Mouse (Mus musculus): ENCODE data around the gene Dpagt1. TPM values are rescaled to one million over a fixed set of nuclear protein-coding genes. Genes with fewer than 3 reads are reported as not detected.
"Not testable (repeated sequence)": the region's sequence is repeated elsewhere in the genome, so short reads cannot be mapped to it uniquely, and the experiment has no call there.

Dpagt1 gene
- polyA plus RNA-seq, 1 experiment from 2014 or later, result 41.3 TPM

DNA sequence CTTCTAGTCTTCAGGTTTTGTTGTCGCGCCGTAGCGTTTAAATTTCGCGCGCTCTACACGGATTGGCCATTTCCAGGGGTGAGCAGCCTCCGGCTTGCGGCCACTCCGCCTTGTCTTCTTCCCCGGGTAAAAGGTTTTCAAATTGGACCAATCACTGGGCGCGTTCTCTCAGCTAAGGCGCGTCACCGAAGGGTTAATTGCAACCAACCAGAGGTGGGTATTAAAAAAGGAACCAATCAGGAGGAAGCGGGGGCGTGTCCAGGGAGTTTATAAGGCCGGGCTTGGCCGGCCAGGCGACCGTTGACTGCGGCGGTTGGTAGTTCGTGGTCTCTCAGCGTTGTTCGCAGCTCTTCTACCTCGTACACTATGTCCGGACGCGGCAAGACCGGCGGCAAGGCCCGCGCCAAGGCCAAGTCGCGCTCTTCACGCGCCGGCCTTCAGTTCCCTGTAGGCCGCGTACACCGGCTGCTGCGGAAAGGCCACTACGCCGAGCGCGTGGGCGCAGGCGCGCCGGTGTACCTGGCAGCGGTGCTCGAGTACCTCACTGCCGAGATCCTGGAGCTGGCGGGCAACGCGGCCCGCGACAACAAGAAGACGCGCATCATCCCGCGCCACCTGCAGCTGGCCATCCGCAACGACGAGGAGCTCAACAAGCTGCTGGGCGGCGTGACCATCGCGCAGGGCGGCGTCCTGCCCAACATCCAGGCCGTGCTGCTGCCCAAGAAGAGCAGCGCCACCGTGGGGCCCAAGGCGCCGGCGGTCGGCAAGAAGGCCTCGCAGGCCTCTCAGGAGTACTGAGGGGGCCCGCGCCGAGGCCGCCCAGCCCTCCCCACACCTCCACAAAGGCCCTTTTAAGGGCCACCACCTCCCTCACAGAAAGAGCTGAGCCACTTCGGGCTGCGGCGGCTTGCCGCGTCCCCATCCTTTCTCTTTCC lies 8.8 kb downstream of the Dpagt1 start, which contains the start of gene H2afx:
Gene H2afx (plus strand): TSS at position 299 of the 935 bp plus-strand sequence.
- H3K9me3 ChIP-seq (replicated peaks), result no peaks in the 10 kb centered on the region
- peaks cover 17% of the 10 kb centered on the region for H3K4me1 ChIP-seq
- H3K27ac ChIP-seq, result peak within 1 kb of the TSS; percentile 95
- under 1% methylated on average over 88 of the region's 91 CpGs for WGBS
- peak; percentile 97 for ATAC-seq (ENCODE audit: low FRiP score)
- peak within 1 kb of the TSS; percentile 97 for H3K9ac ChIP-seq
- H3K4me2 ChIP-seq (replicated peaks), result peak within 1 kb of the TSS; percentile 80
- H3K4me3 ChIP-seq, result peak within 1 kb of the TSS; percentile 71
- no peaks in the 10 kb centered on the region for H3K27me3 ChIP-seq
- peaks cover 54% of the 10 kb centered on the region for H3K36me3 ChIP-seq

GRCm38 (mm10) chr9:44335331-44336092 lies 9.7 kb downstream of the Dpagt1 start:
- Histone ChIP-seq H3K27ac (peak overlapping the region; percentile 95), H3K4me1 (peaks cover 17% of the 10 kb centered on the region), H3K4me3 (peak overlapping the region; percentile 71), H3K9me3 (replicated peaks) (no peaks in the 10 kb centered on the region), H3K36me3 (peaks cover 53% of the 10 kb centered on the region), H3K9ac (peak overlapping the region; percentile 97), H3K27me3 (no peaks in the 10 kb centered on the region), H3K4me2 (replicated peaks) (peak overlapping the region; percentile 80)
- ATAC-seq (ENCODE audit: low FRiP score), result no peak; the same call in 1 of the 2 replicates
- under 1% methylated on average over 50 of the region's 50 CpGs for WGBS

GRCm38 (mm10) chr9:44336093-44336406 lies 10.2 kb downstream of the Dpagt1 start:
- H3K27me3 ChIP-seq, result no peaks in the 10 kb centered on the region
- H3K36me3 ChIP-seq, result peaks cover 50% of the 10 kb centered on the region
- H3K4me3 ChIP-seq, result peak overlapping the region; percentile 71

DNA sequence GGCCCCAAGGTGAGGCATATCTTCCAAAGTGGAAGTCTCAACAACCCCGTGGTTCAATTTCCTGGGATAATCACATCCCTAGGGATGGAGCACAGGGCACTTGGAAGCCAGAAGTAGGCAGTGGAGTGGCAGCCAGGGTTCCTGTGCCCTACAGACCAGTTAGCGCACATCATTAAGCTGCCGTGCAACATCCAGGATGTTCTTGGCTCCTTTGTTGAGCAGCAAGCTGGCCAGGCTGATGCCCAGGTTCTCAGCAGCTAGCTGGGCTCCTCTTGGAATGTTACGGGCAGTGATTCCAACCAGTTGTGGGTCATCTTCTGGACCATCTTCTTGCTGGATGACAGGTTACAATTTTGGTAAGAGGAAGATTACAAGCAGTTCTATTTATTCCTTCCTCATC lies 10.7 kb downstream of the Dpagt1 start:
- H3K4me1 ChIP-seq, result peaks cover 17% of the 10 kb centered on the region
- peak overlapping the region; percentile 80 for H3K4me2 ChIP-seq (replicated peaks)
- H3K27ac ChIP-seq; ATAC-seq (ENCODE audit: low FRiP score); H3K9me3 ChIP-seq (replicated peaks); H3K27me3 ChIP-seq: not testable (repeated sequence)
- WGBS, result 30% methylated on average over 4 of the region's 4 CpGs
- H3K9ac ChIP-seq, result peak overlapping the region; percentile 56; the same call in 1 of the 2 replicates
- H3K36me3 ChIP-seq, result peaks cover 49% of the 10 kb centered on the region
- peak overlapping the region; percentile 71 for H3K4me3 ChIP-seq

More at GRCm38 (mm10) chr9:44336093-44336406, 10.2 kb downstream of the Dpagt1 start:
- peaks cover 17% of the 10 kb centered on the region for H3K4me1 ChIP-seq
- peak overlapping the region; percentile 97 for H3K9ac ChIP-seq
- H3K27ac ChIP-seq, result peak overlapping the region; percentile 95; the same call in 1 of the 2 replicates
- ATAC-seq (ENCODE audit: low FRiP score), result no peak
- peak overlapping the region; percentile 80 for H3K4me2 ChIP-seq (replicated peaks)
- WGBS, result 3% methylated on average over 5 of the region's 5 CpGs
- H3K9me3 ChIP-seq (replicated peaks), result no peaks in the 10 kb centered on the region

DNA sequence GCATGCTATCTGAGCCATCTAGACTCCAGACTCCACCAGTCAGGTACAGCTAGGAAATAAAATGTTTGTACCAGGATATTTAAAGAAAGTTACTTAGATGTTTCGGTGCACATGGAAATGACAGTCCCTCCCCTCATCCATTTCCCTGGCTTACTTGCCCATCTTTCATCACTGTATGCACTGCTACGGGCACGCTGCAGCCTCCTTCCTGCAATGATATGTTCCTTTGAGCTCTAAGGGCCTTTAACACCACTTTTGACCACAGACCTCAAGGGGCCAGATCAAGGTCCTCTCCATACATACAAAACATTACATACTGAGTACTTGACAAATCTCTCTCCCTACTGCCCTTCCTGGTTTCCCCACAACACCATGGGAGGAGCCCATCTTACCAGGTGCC lies 11.1 kb downstream of the Dpagt1 start:
- no peaks in the 10 kb centered on the region for H3K9me3 ChIP-seq (replicated peaks)
- no peaks in the 10 kb centered on the region for H3K27me3 ChIP-seq
- peaks cover 17% of the 10 kb centered on the region for H3K4me1 ChIP-seq
- H3K27ac ChIP-seq, result peak overlapping the region; percentile 44; the same call in 1 of the 2 replicates
- H3K4me3 ChIP-seq, result peak overlapping the region; percentile 71
- no peak for ATAC-seq (ENCODE audit: low FRiP score)
- peak overlapping the region; percentile 80 for H3K4me2 ChIP-seq (replicated peaks)
- H3K9ac ChIP-seq, result peak overlapping the region; percentile 56; the same call in 1 of the 2 replicates
- WGBS, result 76% methylated on average over 3 of the region's 3 CpGs
- peaks cover 45% of the 10 kb centered on the region for H3K36me3 ChIP-seq

DNA sequence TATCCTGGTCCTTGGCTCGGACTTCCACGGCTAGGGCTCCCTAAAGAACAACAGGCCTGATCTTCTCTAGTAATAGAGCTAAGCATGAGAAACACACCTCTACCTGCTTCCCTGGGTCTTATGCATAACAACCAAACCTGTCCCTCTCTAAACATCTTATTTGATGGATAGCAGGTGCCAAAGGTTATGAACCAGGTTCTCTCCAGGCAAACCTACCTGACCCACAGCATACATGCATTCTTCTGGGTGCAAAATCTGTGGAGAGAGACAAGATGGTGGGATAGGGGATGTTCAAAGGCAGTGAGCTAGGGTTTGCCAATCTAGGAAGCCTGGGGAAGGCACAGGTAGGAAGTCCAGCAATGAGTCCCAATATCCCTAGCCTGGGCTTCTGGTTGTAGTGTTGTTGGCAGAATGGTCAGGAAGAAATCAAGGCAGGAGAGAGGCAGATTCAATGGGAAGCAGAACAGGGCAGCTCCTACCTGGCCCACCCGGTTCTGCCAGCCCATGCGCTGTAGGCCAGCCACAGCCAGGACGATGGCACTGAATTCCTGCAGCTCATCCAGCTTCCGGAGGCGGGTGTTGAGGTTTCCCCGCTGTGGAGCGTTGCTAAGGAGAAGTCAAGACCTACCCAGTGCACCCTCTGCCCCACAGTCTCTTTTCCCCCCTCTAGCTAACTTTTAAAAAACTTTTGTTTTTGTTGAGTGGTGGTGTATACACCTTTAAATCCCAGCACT lies 11.8 kb downstream of the Dpagt1 start:
- Histone ChIP-seq H3K4me2 (replicated peaks) (peak overlapping the region; percentile 80), H3K9me3 (replicated peaks) (no peaks in the 10 kb centered on the region), H3K4me3 (peak overlapping the region; percentile 71; the same call in 1 of the 2 replicates), H3K27ac (peak overlapping the region; percentile 40; the same call in 1 of the 2 replicates), H3K36me3 (peaks cover 40% of the 10 kb centered on the region), H3K4me1 (peaks cover 18% of the 10 kb centered on the region), H3K27me3 (no peaks in the 10 kb centered on the region), H3K9ac (no peak overlapping the region)
- WGBS, result 67% methylated on average over 9 of the region's 9 CpGs
- no peak for ATAC-seq (ENCODE audit: low FRiP score)

- no peak overlapping the region for H3K4me3 ChIP-seq
- H3K36me3 ChIP-seq, result peaks cover 30% of the 10 kb centered on the region
- 84% methylated on average over 5 of the region's 5 CpGs for WGBS
- H3K27me3 ChIP-seq, result no peaks in the 10 kb centered on the region
- no peak overlapping the region for H3K27ac ChIP-seq
- no peaks in the 10 kb centered on the region for H3K9me3 ChIP-seq (replicated peaks)
- no peak for ATAC-seq (ENCODE audit: low FRiP score)
- peaks cover 26% of the 10 kb centered on the region for H3K4me1 ChIP-seq
- H3K9ac ChIP-seq, result no peak overlapping the region
- no peak overlapping the region for H3K4me2 ChIP-seq (replicated peaks)
Measured at GRCm38 (mm10) chr9:44338574-44338973, 12.8 kb downstream of the Dpagt1 start.

- Histone ChIP-seq H3K4me3 (no peak overlapping the region), H3K9me3 (replicated peaks) (no peaks in the 10 kb centered on the region), H3K36me3 (peaks cover 31% of the 10 kb centered on the region), H3K4me2 (replicated peaks) (no peak overlapping the region), H3K27ac (no peak overlapping the region), H3K27me3 (no peaks in the 10 kb centered on the region), H3K4me1 (peaks cover 28% of the 10 kb centered on the region), H3K9ac (no peak overlapping the region)
- 91% methylated on average over 5 of the region's 5 CpGs for WGBS
- ATAC-seq (ENCODE audit: low FRiP score), result no peak
Measured at GRCm38 (mm10) chr9:44341487-44341886, 15.7 kb downstream of the Dpagt1 start.

GRCm38 (mm10) chr9:44342173-44342572 lies 16.4 kb downstream of the Dpagt1 start:
- 90% methylated on average over 3 of the region's 3 CpGs for WGBS
- Histone ChIP-seq H3K9me3 (replicated peaks) (no peaks in the 10 kb centered on the region), H3K4me3 (no peak overlapping the region), H3K4me1 (peaks cover 21% of the 10 kb centered on the region), H3K27ac (no peak overlapping the region), H3K4me2 (replicated peaks) (no peak overlapping the region), H3K36me3 (peaks cover 30% of the 10 kb centered on the region), H3K9ac (peak overlapping the region; percentile 20; the same call in 1 of the 2 replicates), H3K27me3 (no peaks in the 10 kb centered on the region)
- no peak for ATAC-seq (ENCODE audit: low FRiP score)

GRCm38 (mm10) chr9:44342605-44343004 lies 16.8 kb downstream of the Dpagt1 start:
- no peak overlapping the region for H3K4me3 ChIP-seq
- 96% methylated on average over 1 of the region's 1 CpGs for WGBS
- H3K27ac ChIP-seq, result peak overlapping the region; percentile 98; the same call in 1 of the 2 replicates
- H3K4me1 ChIP-seq, result peaks cover 17% of the 10 kb centered on the region
- H3K36me3 ChIP-seq, result peaks cover 30% of the 10 kb centered on the region
- ATAC-seq (ENCODE audit: low FRiP score), result no peak
- no peak overlapping the region for H3K9ac ChIP-seq
- no peaks in the 10 kb centered on the region for H3K27me3 ChIP-seq
- H3K4me2 ChIP-seq (replicated peaks), result peak overlapping the region; percentile 56; the same call in 1 of the 2 replicates
- no peaks in the 10 kb centered on the region for H3K9me3 ChIP-seq (replicated peaks)

- H3K4me2 ChIP-seq (replicated peaks), result peak overlapping the region; percentile 56
- H3K36me3 ChIP-seq, result peaks cover 34% of the 10 kb centered on the region
- 16% methylated on average over 6 of the region's 6 CpGs for WGBS
Measured at GRCm38 (mm10) chr9:44343290-44343689, 17.5 kb downstream of the Dpagt1 start.

More at GRCm38 (mm10) chr9:44343290-44343689, 17.5 kb downstream of the Dpagt1 start:
- H3K9ac ChIP-seq, result peak overlapping the region; percentile 83
- peak; percentile 18 for ATAC-seq (ENCODE audit: low FRiP score)
- H3K4me1 ChIP-seq, result peaks cover 13% of the 10 kb centered on the region
- no peaks in the 10 kb centered on the region for H3K9me3 ChIP-seq (replicated peaks)
- H3K27me3 ChIP-seq, result no peaks in the 10 kb centered on the region
- H3K4me3 ChIP-seq, result peak overlapping the region; percentile 88
- H3K27ac ChIP-seq, result peak overlapping the region; percentile 98

Measured in hindbrain, embryonic 12.5 days (tissue).